Mouse (Mus musculus): ENCODE measurements around the gene Gm20547. TPM values are rescaled to one million over a fixed set of nuclear protein-coding genes. Genes with fewer than 3 reads are reported as not detected.

Gm20547 gene
- polyA plus RNA-seq, 1 experiment from 2014 or later, result not detected

DNA sequence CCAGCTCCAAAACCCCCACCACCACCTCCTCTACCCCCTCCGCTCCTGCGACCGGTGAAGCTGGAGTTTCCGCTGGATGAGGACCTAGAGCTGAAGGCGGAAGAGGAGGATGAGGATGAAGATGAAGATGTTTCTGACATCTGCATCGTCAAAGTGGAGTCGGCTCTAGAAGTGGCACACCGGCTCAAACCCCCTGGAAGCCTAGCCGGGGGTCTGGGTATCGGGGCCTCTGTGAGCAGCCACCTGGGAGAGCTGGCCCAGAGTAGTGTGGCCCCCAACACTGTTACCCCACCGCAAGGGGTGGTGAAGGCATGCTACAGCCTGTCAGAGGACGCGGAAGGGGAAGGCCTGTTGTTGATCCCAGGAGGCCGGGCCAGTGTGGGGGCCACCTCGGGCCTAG, 13.9 kb upstream of the Gm20547 start:
- no peak for DNase-seq
- WGBS (ENCODE audit: insufficient replicate concordance), result 92% methylated on average over 15 of the region's 15 CpGs
- ATAC-seq (ENCODE audit: low read depth), result no peak
- H3K9me3 ChIP-seq (replicated peaks), result no peaks in the 10 kb centered on the region
- H3K9ac ChIP-seq, result peak overlapping the region; percentile 86; the same call in 1 of the 2 replicates
- H3K27me3 ChIP-seq, result no peaks in the 10 kb centered on the region
- peak overlapping the region; percentile 88 for H3K27ac ChIP-seq
- H3K4me1 ChIP-seq (replicated peaks), result peaks cover 77% of the 10 kb centered on the region
- H3K4me3 ChIP-seq (replicated peaks), result peak overlapping the region; percentile 74
- H3K4me2 ChIP-seq, result peak overlapping the region; percentile 98
- peaks cover 10% of the 10 kb centered on the region for H3K36me3 ChIP-seq

DNA sequence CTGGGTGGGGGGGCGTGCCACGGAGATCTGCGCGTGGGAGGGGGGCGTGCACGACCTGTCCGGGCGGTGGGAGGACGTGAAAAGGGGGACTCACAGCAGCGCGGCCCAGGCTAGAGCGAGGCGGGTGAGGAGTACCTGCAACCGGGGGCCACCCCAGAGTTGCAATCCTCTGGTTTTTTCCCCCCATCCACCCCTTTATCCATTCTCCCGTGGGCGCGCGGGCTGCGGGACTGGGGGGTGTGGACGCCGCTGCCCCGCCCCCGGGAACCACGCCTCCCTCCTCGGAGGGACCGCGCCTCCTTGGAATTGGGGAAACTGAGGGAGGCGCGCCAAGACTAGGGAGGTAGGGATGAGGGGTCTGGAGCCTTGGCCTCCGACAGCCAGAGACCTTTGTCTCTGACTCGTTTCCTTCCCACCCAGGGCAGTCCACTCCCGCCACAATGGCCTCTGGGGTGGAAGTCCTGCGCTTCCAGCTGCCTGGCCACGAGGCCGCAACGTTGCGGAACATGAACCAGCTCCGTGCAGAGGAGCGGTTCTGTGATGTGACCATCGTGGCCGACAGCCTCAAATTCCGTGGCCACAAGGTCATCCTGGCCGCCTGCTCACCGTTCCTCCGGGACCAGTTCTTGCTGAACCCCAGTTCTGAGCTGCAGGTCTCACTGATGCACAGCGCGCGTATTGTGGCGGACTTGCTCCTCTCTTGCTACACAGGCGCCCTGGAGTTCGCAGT, 13.1 kb upstream of the Gm20547 start:
- DNase-seq (no peak), ATAC-seq (ENCODE audit: low read depth) (no peak)
- H3K4me2 ChIP-seq, result peak overlapping the region; percentile 98
- H3K9me3 ChIP-seq (replicated peaks), result no peaks in the 10 kb centered on the region
- peaks cover 70% of the 10 kb centered on the region for H3K4me1 ChIP-seq (replicated peaks)
- peak overlapping the region; percentile 88 for H3K27ac ChIP-seq
- H3K36me3 ChIP-seq, result peaks cover 10% of the 10 kb centered on the region
- peak overlapping the region; percentile 74 for H3K4me3 ChIP-seq (replicated peaks)
- no peaks in the 10 kb centered on the region for H3K27me3 ChIP-seq
- H3K9ac ChIP-seq, result peak overlapping the region; percentile 86
- 20% methylated on average over 46 of the region's 51 CpGs for WGBS (ENCODE audit: insufficient replicate concordance)

DNA sequence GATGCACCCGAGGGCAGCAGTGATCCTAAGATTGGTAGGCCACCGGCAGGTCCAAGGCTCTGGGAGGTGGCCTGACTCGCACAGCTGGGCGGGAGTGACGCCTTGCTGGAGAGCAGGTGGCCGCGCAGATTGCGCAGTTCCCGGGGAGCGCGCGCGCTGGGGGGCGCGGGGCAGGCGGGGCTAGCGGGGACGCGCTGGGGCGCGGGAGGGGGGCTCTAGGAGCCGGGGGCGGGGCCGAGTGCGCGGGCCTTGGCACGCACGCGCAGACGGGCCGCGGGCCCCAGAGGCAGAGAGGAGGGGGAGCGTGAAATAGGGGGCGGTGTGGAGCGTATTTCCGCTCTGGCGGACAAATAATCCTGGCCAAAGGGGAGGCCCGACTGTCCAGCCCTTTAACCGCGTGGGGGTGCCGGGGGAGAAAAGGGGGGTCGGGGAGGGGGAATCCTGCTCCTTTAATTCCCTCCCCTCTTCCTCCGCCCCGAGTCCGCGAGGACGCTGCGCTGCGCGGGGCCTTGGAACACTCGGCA, 12.3 kb upstream of the Gm20547 start:
- Histone ChIP-seq H3K4me2 (peak overlapping the region; percentile 98), H3K4me1 (replicated peaks) (peaks cover 62% of the 10 kb centered on the region), H3K27me3 (no peaks in the 10 kb centered on the region), H3K36me3 (peaks cover 10% of the 10 kb centered on the region), H3K9ac (peak overlapping the region; percentile 86), H3K27ac (peak overlapping the region; percentile 88), H3K4me3 (replicated peaks) (peak overlapping the region; percentile 74), H3K9me3 (replicated peaks) (no peaks in the 10 kb centered on the region)
- DNase-seq, result peak; percentile 86
- peak; percentile 82 for ATAC-seq (ENCODE audit: low read depth)
- under 1% methylated on average over 51 of the region's 51 CpGs for WGBS (ENCODE audit: insufficient replicate concordance)

GRCm38 (mm10) chr17:34893072-34893824, 11.4 kb upstream of the Gm20547 start:
- H3K9ac ChIP-seq, result peak overlapping the region; percentile 86
- WGBS (ENCODE audit: insufficient replicate concordance), result 76% methylated on average over 12 of the region's 12 CpGs

GRCm38 (mm10) chr17:34891377-34891776, 9.5 kb upstream of the Gm20547 start:
- ATAC-seq (ENCODE audit: low read depth) (no peak), DNase-seq (no peak)
- H3K9ac ChIP-seq, result no peak overlapping the region
- no peak overlapping the region for H3K4me2 ChIP-seq
- no peak overlapping the region for H3K27ac ChIP-seq
- no peaks in the 10 kb centered on the region for H3K27me3 ChIP-seq
- peaks cover 8% of the 10 kb centered on the region for H3K36me3 ChIP-seq
- WGBS (ENCODE audit: insufficient replicate concordance), result 90% methylated on average over 2 of the region's 2 CpGs
- no peaks in the 10 kb centered on the region for H3K9me3 ChIP-seq (replicated peaks)
- H3K4me1 ChIP-seq (replicated peaks), result peaks cover 37% of the 10 kb centered on the region
- no peak overlapping the region for H3K4me3 ChIP-seq (replicated peaks)

More at GRCm38 (mm10) chr17:34893072-34893824, 11.4 kb upstream of the Gm20547 start:
- Histone ChIP-seq H3K4me1 (replicated peaks) (peaks cover 56% of the 10 kb centered on the region), H3K36me3 (peaks cover 10% of the 10 kb centered on the region), H3K27ac (peak overlapping the region; percentile 81), H3K4me2 (peak overlapping the region; percentile 98), H3K27me3 (no peaks in the 10 kb centered on the region), H3K9me3 (replicated peaks) (no peaks in the 10 kb centered on the region), H3K4me3 (replicated peaks) (peak overlapping the region; percentile 74)
- DNase-seq (no peak), ATAC-seq (ENCODE audit: low read depth) (no peak)

DNA sequence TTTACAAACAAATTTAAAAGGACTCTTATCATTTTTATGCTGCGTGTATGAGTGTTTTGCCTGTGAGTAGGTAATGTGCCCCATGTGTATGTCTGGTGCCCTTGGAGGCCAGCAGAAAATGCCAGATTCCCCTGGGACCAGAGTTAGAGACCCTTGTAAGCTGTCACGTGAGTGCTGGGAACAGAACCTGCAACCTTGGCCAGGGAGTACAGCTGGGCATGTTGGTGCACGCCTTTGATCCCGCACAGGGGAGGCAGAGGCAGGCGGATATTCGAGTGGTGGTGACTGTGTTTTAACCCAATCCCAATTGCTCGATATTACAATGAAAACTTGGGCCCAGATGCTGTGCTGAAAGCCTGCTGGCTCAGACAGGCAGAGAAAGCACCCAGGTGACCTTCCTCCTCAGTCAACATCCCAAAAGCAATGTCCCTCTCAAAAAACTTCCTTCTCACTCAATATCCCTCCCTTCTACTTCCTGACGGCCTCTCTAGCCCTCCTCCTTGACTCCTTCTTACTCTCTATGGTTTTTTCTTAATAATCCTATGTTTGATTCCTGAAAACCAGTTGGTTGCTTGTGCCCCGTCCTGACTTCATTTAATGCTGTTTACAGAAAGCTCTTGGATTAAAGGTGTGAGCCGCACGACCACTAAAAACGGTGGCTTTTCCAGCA, 8.4 kb upstream of the Gm20547 start:
- no peak overlapping the region for H3K27ac ChIP-seq
- 79% methylated on average over 12 of the region's 12 CpGs for WGBS (ENCODE audit: insufficient replicate concordance)
- no peaks in the 10 kb centered on the region for H3K9me3 ChIP-seq (replicated peaks)
- ATAC-seq (ENCODE audit: low read depth) (no peak), DNase-seq (no peak)
- H3K4me1 ChIP-seq (replicated peaks), result peaks cover 33% of the 10 kb centered on the region
- no peak overlapping the region for H3K9ac ChIP-seq
- H3K4me2 ChIP-seq, result no peak overlapping the region
- no peaks in the 10 kb centered on the region for H3K27me3 ChIP-seq
- no peak overlapping the region for H3K4me3 ChIP-seq (replicated peaks)
- no peaks in the 10 kb centered on the region for H3K36me3 ChIP-seq

DNA sequence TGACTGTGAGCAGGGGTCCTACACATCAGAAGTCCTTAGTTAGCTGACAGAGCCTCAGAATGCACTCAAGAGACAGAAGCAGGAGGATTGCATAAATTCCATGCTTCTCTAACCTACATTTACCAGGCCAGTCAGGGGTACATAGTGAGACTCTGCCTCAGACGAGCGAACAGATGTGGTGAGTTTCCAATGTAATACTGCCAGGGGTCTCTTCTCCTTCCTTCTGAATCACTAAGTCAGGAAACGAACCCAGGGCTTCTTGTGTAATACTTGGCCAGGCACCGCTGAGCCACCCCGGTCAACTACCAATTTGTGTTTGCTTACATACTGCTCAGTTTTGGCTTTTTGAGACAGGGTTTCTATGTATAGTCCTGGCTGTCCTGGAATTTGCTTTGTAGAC, 6.1 kb upstream of the Gm20547 start:
- no peak overlapping the region for H3K9ac ChIP-seq
- 56% methylated on average over 5 of the region's 5 CpGs for WGBS (ENCODE audit: insufficient replicate concordance)
- no peak overlapping the region for H3K4me3 ChIP-seq (replicated peaks)
- ATAC-seq (ENCODE audit: low read depth) (no peak), DNase-seq (no peak)
- no peaks in the 10 kb centered on the region for H3K36me3 ChIP-seq
- H3K4me2 ChIP-seq, result no peak overlapping the region
- peaks cover 32% of the 10 kb centered on the region for H3K4me1 ChIP-seq (replicated peaks)
- no peaks in the 10 kb centered on the region for H3K27me3 ChIP-seq
- no peak overlapping the region for H3K27ac ChIP-seq
- H3K9me3 ChIP-seq (replicated peaks), result no peaks in the 10 kb centered on the region

DNA sequence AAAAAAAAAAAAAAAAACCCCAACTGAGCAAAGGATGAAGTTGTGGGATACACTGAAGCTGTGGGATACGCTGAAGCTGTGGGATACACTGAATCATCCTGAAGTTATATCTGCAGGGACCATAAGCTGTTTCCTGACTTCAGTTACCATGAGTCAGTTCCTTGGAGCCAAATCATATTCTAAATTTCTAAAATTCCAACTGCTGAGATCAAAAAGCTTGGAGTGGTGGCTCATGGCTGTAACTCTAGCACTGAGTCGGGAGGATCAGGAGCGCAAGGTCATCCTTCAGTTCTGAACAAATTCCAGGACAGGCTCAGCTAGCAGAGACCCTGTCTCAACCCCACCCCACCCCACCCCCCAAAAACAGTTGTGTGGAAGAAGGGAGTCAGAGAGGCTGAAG, 3.8 kb upstream of the Gm20547 start:
- Histone ChIP-seq H3K27ac (no peak overlapping the region), H3K4me1 (replicated peaks) (peaks cover 37% of the 10 kb centered on the region), H3K9ac (no peak overlapping the region), H3K27me3 (no peaks in the 10 kb centered on the region), H3K4me3 (replicated peaks) (no peak overlapping the region), H3K4me2 (no peak overlapping the region), H3K36me3 (no peaks in the 10 kb centered on the region), H3K9me3 (replicated peaks) (no peaks in the 10 kb centered on the region)
- DNase-seq, result no peak
- no peak for ATAC-seq (ENCODE audit: low read depth)
- 70% methylated on average over 3 of the region's 3 CpGs for WGBS (ENCODE audit: insufficient replicate concordance)

- H3K4me1 ChIP-seq (replicated peaks), result peaks cover 37% of the 10 kb centered on the region
- H3K27me3 ChIP-seq, result no peaks in the 10 kb centered on the region
- DNase-seq (no peak), ATAC-seq (ENCODE audit: low read depth) (peak; percentile 40; the same call in 1 of the 2 replicates)
- H3K27ac ChIP-seq, result no peak overlapping the region
- no peaks in the 10 kb centered on the region for H3K9me3 ChIP-seq (replicated peaks)
- H3K9ac ChIP-seq, result no peak overlapping the region
- no peaks in the 10 kb centered on the region for H3K36me3 ChIP-seq
- H3K4me3 ChIP-seq (replicated peaks), result no peak overlapping the region
- 30% methylated on average over 6 of the region's 6 CpGs for WGBS (ENCODE audit: insufficient replicate concordance)
- 0 out of 2 replicates have a peak overlapping the region, but pooled peaks have one; percentile 2 for H3K4me2 ChIP-seq
These were observed 2.9 kb upstream of the Gm20547 start for GRCm38 (mm10) chr17:34884704-34885103.

DNA sequence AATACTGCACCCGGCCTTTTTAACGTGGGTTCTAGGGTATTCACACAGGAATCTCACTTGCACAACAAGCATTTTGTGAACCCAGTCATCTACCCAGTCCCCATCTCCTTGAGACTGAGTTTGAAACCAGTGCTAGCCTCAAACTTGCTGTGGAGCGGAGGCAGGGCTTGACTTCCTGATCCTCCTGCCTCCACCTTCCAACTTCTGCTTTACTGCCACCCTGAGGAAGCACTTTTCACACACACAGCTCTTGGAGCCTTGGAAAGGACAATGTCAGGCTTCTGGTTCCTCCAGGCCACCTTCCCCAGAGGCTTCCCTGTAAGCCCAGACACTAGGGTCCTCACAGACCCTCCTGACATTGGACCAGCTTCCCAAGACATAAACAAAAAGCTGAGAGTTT, 1.5 kb upstream of the Gm20547 start:
- DNase-seq, result no peak
- ATAC-seq (ENCODE audit: low read depth), result no peak
- Histone ChIP-seq H3K4me1 (replicated peaks) (peaks cover 37% of the 10 kb centered on the region), H3K27me3 (no peaks in the 10 kb centered on the region), H3K9ac (no peak overlapping the region), H3K36me3 (no peaks in the 10 kb centered on the region), H3K27ac (no peak overlapping the region), H3K4me2 (no peak overlapping the region), H3K4me3 (replicated peaks) (no peak overlapping the region), H3K9me3 (replicated peaks) (no peaks in the 10 kb centered on the region)
- 55% methylated on average over 3 of the region's 3 CpGs for WGBS (ENCODE audit: insufficient replicate concordance)

DNA sequence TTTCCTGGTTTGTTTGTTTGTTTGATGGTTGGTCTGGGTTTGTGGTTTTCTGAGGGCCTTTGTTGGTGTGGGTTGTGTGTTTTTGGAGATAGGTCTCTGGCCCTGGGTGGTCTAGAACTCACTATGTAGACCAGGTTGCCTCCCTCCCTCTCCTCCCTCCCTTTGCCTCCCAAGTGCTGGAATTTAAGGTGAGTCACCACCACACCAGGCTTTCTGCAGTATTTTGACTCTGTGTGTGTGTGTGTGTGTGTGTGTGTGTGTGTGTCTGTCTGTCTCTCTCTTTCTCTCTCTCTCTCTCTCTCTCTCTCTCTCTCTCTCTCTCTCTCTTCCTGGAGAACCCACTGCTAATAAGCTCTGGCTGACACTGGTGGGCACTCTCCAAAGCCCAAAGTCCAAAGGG, 676 bp downstream of the Gm20547 start:
- Histone ChIP-seq H3K4me2 (peak overlapping the region; percentile 59), H3K36me3 (no peaks in the 10 kb centered on the region), H3K27ac (no peak overlapping the region), H3K4me1 (replicated peaks) (peaks cover 37% of the 10 kb centered on the region), H3K4me3 (replicated peaks) (peak overlapping the region; percentile 44), H3K27me3 (no peaks in the 10 kb centered on the region), H3K9me3 (replicated peaks) (no peaks in the 10 kb centered on the region), H3K9ac (no peak overlapping the region)
- no peak for ATAC-seq (ENCODE audit: low read depth)
- no peak for DNase-seq
